In genomic region chr2:83816147-83816546, GRCm38 (mm10) we compare ENCODE assay signal across 27 mouse cellular contexts. TPM values are rescaled to one million over a fixed set of nuclear protein-coding genes. Genes with fewer than 3 reads are reported as not detected.
DNase-seq lines count a peak whose midpoint lies in the region; ATAC-seq and TF ChIP-seq lines count a peak whose summit lies in the region.
"Had no signal": no experiment of that assay in that cellular context is flagged by ENCODE, and none has a peak within 500 bp of the region (broad histone marks: within the 10 kb centered on the region; RNA-seq: fewer than 3 reads in every experiment).

No protein-coding gene starts in this region.

- no peaks in the 10 kb centered on the region for H3K36me3 ChIP-seq in hindbrain, embryonic 11.5 days (ENCODE audit: control insufficient read depth, insufficient read depth, low read length)
- no peaks in the 10 kb centered on the region for H3K36me3 ChIP-seq in hindbrain, embryonic 10.5 days
- H3K36me3 ChIP-seq in midbrain, embryonic 13.5 days = no peaks in the 10 kb centered on the region
- no peaks in the 10 kb centered on the region for H3K36me3 ChIP-seq in midbrain, embryonic 11.5 days (ENCODE audit: control insufficient read depth, insufficient read depth, low read length)
- H3K36me3 ChIP-seq in hindbrain, embryonic 16.5 days (ENCODE audit: control insufficient read depth, insufficient read depth, low read length) = no peaks in the 10 kb centered on the region
- H3K36me3 ChIP-seq: embryonic facial prominence, embryonic 15.5 days; forebrain, embryonic 12.5 days; heart, embryonic 10.5 days; heart, embryonic 15.5 days; limb, embryonic 13.5 days; lung, embryonic 15.5 days; midbrain, embryonic 12.5 days had no signal

- TF ChIP-seq POLR2A in olfactory bulb, adult 2 months (IDR thresholded peaks at IDR 0.05; ENCODE audit: insufficient read depth, low read depth, low read length) = no peak

- ATAC-seq in hindbrain, embryonic 11.5 days (ENCODE audit: low FRiP score) = 0 out of 2 replicates have a peak, but pooled peaks have one; percentile 3
- no peak for ATAC-seq in midbrain, embryonic 13.5 days
- no peak for ATAC-seq in midbrain, embryonic 11.5 days (ENCODE audit: low FRiP score)
- no peak for ATAC-seq in hindbrain, embryonic 16.5 days
- ATAC-seq: intestine, embryonic 16.5 days; Patski had no signal

- no peak overlapping the region for H3K4me3 ChIP-seq in hindbrain, embryonic 11.5 days (ENCODE audit: low read depth, low read length)
- no peak overlapping the region for H3K4me3 ChIP-seq in hindbrain, embryonic 10.5 days
- H3K4me3 ChIP-seq in midbrain, embryonic 13.5 days (replicated peaks) = no peak overlapping the region
- no peak overlapping the region for H3K4me3 ChIP-seq in midbrain, embryonic 11.5 days (ENCODE audit: low read depth, low read length)
- no peak overlapping the region for H3K4me3 ChIP-seq in hindbrain, embryonic 16.5 days (ENCODE audit: low read length)
- peak overlapping the region; percentile 22; the same call in 1 of the 2 replicates for H3K4me3 ChIP-seq in olfactory bulb, adult 2 months (ENCODE audit: insufficient read depth, low read depth, low read length)
- H3K4me3 ChIP-seq: embryonic facial prominence, embryonic 15.5 days; forebrain, embryonic 12.5 days; heart, embryonic 10.5 days; heart, embryonic 15.5 days; limb, embryonic 13.5 days; lung, embryonic 15.5 days; midbrain, embryonic 12.5 days; myocyte had no signal

- WGBS in hindbrain, embryonic 11.5 days = 73% methylated on average over 6 of the region's 6 CpGs
- 75% methylated on average over 6 of the region's 6 CpGs for WGBS in hindbrain, embryonic 10.5 days
- 50% methylated on average over 6 of the region's 6 CpGs for WGBS in midbrain, embryonic 13.5 days
- 72% methylated on average over 6 of the region's 6 CpGs for WGBS in midbrain, embryonic 11.5 days
- 41% methylated on average over 6 of the region's 6 CpGs for WGBS in hindbrain, embryonic 16.5 days
- WGBS in olfactory bulb, adult 2 months = 14% methylated on average over 6 of the region's 6 CpGs

- no peak overlapping the region for H3K27ac ChIP-seq in hindbrain, embryonic 11.5 days (ENCODE audit: low read depth, low read length)
- no peak overlapping the region for H3K27ac ChIP-seq in hindbrain, embryonic 10.5 days
- 0 out of 2 replicates have a peak overlapping the region, but pooled peaks have one; percentile 5 for H3K27ac ChIP-seq in midbrain, embryonic 13.5 days
- H3K27ac ChIP-seq in midbrain, embryonic 11.5 days (ENCODE audit: low read depth, low read length) = no peak overlapping the region
- H3K27ac ChIP-seq in hindbrain, embryonic 16.5 days (ENCODE audit: low read depth, low read length) = no peak overlapping the region
- peak overlapping the region; percentile 78 for H3K27ac ChIP-seq in olfactory bulb, adult 2 months (ENCODE audit: insufficient read depth, low read depth, low read length)
- H3K27ac ChIP-seq: embryonic facial prominence, embryonic 15.5 days; forebrain, embryonic 12.5 days; heart, embryonic 10.5 days; heart, embryonic 15.5 days; limb, embryonic 13.5 days; lung, embryonic 15.5 days; midbrain, embryonic 12.5 days had no signal

- H3K4me2 ChIP-seq in hindbrain, embryonic 11.5 days (replicated peaks; ENCODE audit: low read depth, low read length) = no peak overlapping the region
- H3K4me2 ChIP-seq in midbrain, embryonic 13.5 days (replicated peaks) = 0 out of 2 replicates have a peak overlapping the region, but pooled peaks have one; percentile 10
- H3K4me2 ChIP-seq in midbrain, embryonic 11.5 days = no peak overlapping the region
- 0 out of 2 replicates have a peak overlapping the region, but pooled peaks have one; percentile 10 for H3K4me2 ChIP-seq in hindbrain, embryonic 16.5 days (ENCODE audit: low read length)
- H3K4me2 ChIP-seq: embryonic facial prominence, embryonic 15.5 days; forebrain, embryonic 12.5 days; heart, embryonic 15.5 days; limb, embryonic 13.5 days; liver, embryonic 11.5 days; lung, embryonic 15.5 days; midbrain, embryonic 12.5 days had no signal

- no peaks in the 10 kb centered on the region for H3K4me1 ChIP-seq in hindbrain, embryonic 11.5 days (replicated peaks; ENCODE audit: control insufficient read depth, insufficient read depth, low read length)
- H3K4me1 ChIP-seq in hindbrain, embryonic 10.5 days (replicated peaks) = peaks cover 16% of the 10 kb centered on the region
- H3K4me1 ChIP-seq in midbrain, embryonic 13.5 days (replicated peaks) = peaks cover 39% of the 10 kb centered on the region
- H3K4me1 ChIP-seq in midbrain, embryonic 11.5 days (ENCODE audit: control insufficient read depth, insufficient read depth, low read length) = peaks cover 4% of the 10 kb centered on the region; the same call in 1 of the 2 replicates
- peaks cover 11% of the 10 kb centered on the region for H3K4me1 ChIP-seq in hindbrain, embryonic 16.5 days (ENCODE audit: control insufficient read depth, insufficient read depth, low read depth, low read length)
- no peaks in the 10 kb centered on the region for H3K4me1 ChIP-seq in olfactory bulb, adult 2 months (ENCODE audit: control insufficient read depth, insufficient read depth, low read length)
- H3K4me1 ChIP-seq: embryonic facial prominence, embryonic 15.5 days had no signal

- no peaks in the 10 kb centered on the region for H3K9me3 ChIP-seq in hindbrain, embryonic 11.5 days (ENCODE audit: control insufficient read depth, low read length)
- H3K9me3 ChIP-seq in hindbrain, embryonic 10.5 days = no peaks in the 10 kb centered on the region
- H3K9me3 ChIP-seq in midbrain, embryonic 13.5 days = no peaks in the 10 kb centered on the region
- H3K9me3 ChIP-seq in midbrain, embryonic 11.5 days (ENCODE audit: control insufficient read depth, low read length) = no peaks in the 10 kb centered on the region
- no peaks in the 10 kb centered on the region for H3K9me3 ChIP-seq in hindbrain, embryonic 16.5 days (ENCODE audit: control insufficient read depth, low read length)
- H3K9me3 ChIP-seq: embryonic facial prominence, embryonic 15.5 days; forebrain, embryonic 12.5 days; heart, embryonic 10.5 days; heart, embryonic 15.5 days; limb, embryonic 13.5 days; lung, embryonic 15.5 days; midbrain, embryonic 12.5 days had no signal

- TF ChIP-seq CTCF in olfactory bulb, adult 2 months (IDR thresholded peaks at IDR 0.05; ENCODE audit: insufficient read depth, low read depth, low read length) = no peak

- H3K9ac ChIP-seq in hindbrain, embryonic 11.5 days (ENCODE audit: low read depth, low read length) = no peak overlapping the region
- no peak overlapping the region for H3K9ac ChIP-seq in midbrain, embryonic 13.5 days (replicated peaks)
- H3K9ac ChIP-seq in midbrain, embryonic 11.5 days (ENCODE audit: low read length) = no peak overlapping the region
- H3K9ac ChIP-seq in hindbrain, embryonic 16.5 days (ENCODE audit: low read depth, low read length) = no peak overlapping the region
- H3K9ac ChIP-seq: embryonic facial prominence, embryonic 15.5 days; forebrain, embryonic 12.5 days; heart, embryonic 15.5 days; limb, embryonic 13.5 days; lung, embryonic 15.5 days; midbrain, embryonic 12.5 days had no signal

- DNase-seq in hindbrain, embryonic 11.5 days (ENCODE audit: low spot score) = no peak
- DNase-seq in hindbrain, embryonic 10.5 days (ENCODE audit: low spot score) = no peak
- no peak for DNase-seq in midbrain, embryonic 11.5 days (ENCODE audit: low spot score, missing footprints)
- no peak for DNase-seq in urinary bladder, postnatal 36 days (ENCODE audit: low spot score in 2 of 2)
- DNase-seq: adrenal gland, postnatal 10 days; cerebellum, adult 18-20 months; cerebellum, postnatal 10 days; gastrocnemius, postnatal 14 days; kidney, adult 8-10 months; kidney, postnatal 14 days; spleen, adult 18-20 months; thymus, adult 18-20 months; thymus, postnatal 36 days had no signal

- H3K27me3 ChIP-seq in hindbrain, embryonic 11.5 days (ENCODE audit: control insufficient read depth, insufficient read depth, low read length) = no peaks in the 10 kb centered on the region
- no peaks in the 10 kb centered on the region for H3K27me3 ChIP-seq in hindbrain, embryonic 10.5 days (ENCODE audit: insufficient read depth, poor library complexity, severe bottlenecking)
- H3K27me3 ChIP-seq in midbrain, embryonic 13.5 days = no peaks in the 10 kb centered on the region
- no peaks in the 10 kb centered on the region for H3K27me3 ChIP-seq in midbrain, embryonic 11.5 days (ENCODE audit: control insufficient read depth, insufficient read depth, low read length)
- no peaks in the 10 kb centered on the region for H3K27me3 ChIP-seq in hindbrain, embryonic 16.5 days (replicated peaks; ENCODE audit: control insufficient read depth, insufficient read depth, low read length)
- H3K27me3 ChIP-seq: embryonic facial prominence, embryonic 15.5 days; forebrain, embryonic 12.5 days; limb, embryonic 13.5 days; midbrain, embryonic 12.5 days had no signal

RNA-seq across cellular contexts. Expression of gene Fam171b, which starts 3.7 kb away (rescaled TPM):
- polyA plus RNA-seq in hindbrain, embryonic 11.5 days (2014; fragmentation: Nextera tagmentation; extraction: Ambion mirVana) = 42.7 and 48.6 TPM in 2 replicates
- polyA plus RNA-seq in hindbrain, embryonic 10.5 days (2016; fragmentation: Nextera tagmentation; extraction: Ambion mirVana) = 23.8 and 29.1 TPM in 2 replicates
- polyA plus RNA-seq in midbrain, embryonic 13.5 days (2015; fragmentation: Nextera tagmentation; extraction: Ambion mirVana) = 69.2 and 69.4 TPM in 2 replicates
- 42.8 and 49.5 TPM in 2 replicates for polyA plus RNA-seq in midbrain, embryonic 11.5 days (2014; fragmentation: Nextera tagmentation; extraction: Ambion mirVana)
- polyA plus RNA-seq in hindbrain, embryonic 16.5 days (2015; fragmentation: Nextera tagmentation; extraction: Ambion mirVana) = 77.1 and 80.4 TPM in 2 replicates
- 72.0 and 217 TPM in 2 replicates for polyA plus RNA-seq in olfactory bulb, adult 2 months (2012; ENCODE audit: insufficient read depth, insufficient read length, low replicate concordance, missing spikeins)

Comparison
In these comparisons a context has a peak if more than half of its experiments do, and no peak if none do; other contexts are left out.
1. H3K27ac ChIP-seq: peak in midbrain, embryonic 13.5 days (single experiment) and olfactory bulb, adult 2 months (single experiment); none in hindbrain, embryonic 11.5 days (single experiment), hindbrain, embryonic 10.5 days (single experiment), midbrain, embryonic 11.5 days (single experiment) and hindbrain, embryonic 16.5 days (single experiment).
2. H3K4me2 ChIP-seq: peak in midbrain, embryonic 13.5 days (single experiment) and hindbrain, embryonic 16.5 days (single experiment); none in hindbrain, embryonic 11.5 days (single experiment) and midbrain, embryonic 11.5 days (single experiment).